Comparison of ENCODE assay signal across 15 mouse cellular contexts in genomic region chr1:138626288-138626687, GRCm38 (mm10).
"Had no signal": no experiment of that assay in that cellular context is flagged by ENCODE, and none has a peak within 500 bp of the region (broad histone marks: within the 10 kb centered on the region; RNA-seq: fewer than 3 reads in every experiment).

No protein-coding gene starts in this region.

- H3K4me3 ChIP-seq: lung, embryonic 15.5 days; megakaryocyte, embryonic 14.5 days; midbrain, embryonic 13.5 days; midbrain, embryonic 15.5 days; neural tube, embryonic 12.5 days; stomach, embryonic 15.5 days had no signal

- H3K27me3 ChIP-seq: lung, embryonic 15.5 days; megakaryocyte, embryonic 14.5 days; midbrain, embryonic 13.5 days; midbrain, embryonic 15.5 days; neural tube, embryonic 12.5 days; stomach, embryonic 15.5 days had no signal

- H3K36me3 ChIP-seq: lung, embryonic 15.5 days; midbrain, embryonic 13.5 days; midbrain, embryonic 15.5 days; neural tube, embryonic 12.5 days; stomach, embryonic 15.5 days had no signal

- H3K9ac ChIP-seq: lung, embryonic 15.5 days; midbrain, embryonic 13.5 days; midbrain, embryonic 15.5 days; neural tube, embryonic 12.5 days; stomach, embryonic 15.5 days had no signal

- ATAC-seq: lung, postnatal 0 days; midbrain, embryonic 13.5 days; midbrain, embryonic 15.5 days had no signal

- H3K4me1 ChIP-seq: lung, embryonic 15.5 days; midbrain, embryonic 13.5 days; midbrain, embryonic 15.5 days; neural tube, embryonic 12.5 days; stomach, embryonic 15.5 days had no signal

- H3K4me2 ChIP-seq: lung, embryonic 15.5 days; midbrain, embryonic 11.5 days; midbrain, embryonic 13.5 days; midbrain, embryonic 15.5 days; neural tube, embryonic 12.5 days; stomach, embryonic 15.5 days had no signal

- DNase-seq: lung, adult 2 months; lung, postnatal 14 days; lung, postnatal 36 days; right cerebral cortex, postnatal 14 days; thymus, adult 2 months; thymus, postnatal 36 days had no signal

- H3K27ac ChIP-seq: lung, embryonic 15.5 days; macrophage; midbrain, embryonic 13.5 days; midbrain, embryonic 15.5 days; neural tube, embryonic 12.5 days; stomach, embryonic 15.5 days had no signal

- H3K9me3 ChIP-seq: lung, embryonic 15.5 days; megakaryocyte, embryonic 14.5 days; midbrain, embryonic 13.5 days; midbrain, embryonic 15.5 days; neural tube, embryonic 12.5 days; stomach, embryonic 15.5 days had no signal
